Comparison of ENCODE assay signal across 8 mouse cellular contexts in genomic region chr11:18877626-18878011, GRCm38 (mm10).
DNase-seq lines count a peak whose midpoint lies in the region; ATAC-seq lines count a peak whose summit lies in the region.

No protein-coding gene starts in this region.

- peaks cover 31% of the 10 kb centered on the region for H3K4me1 ChIP-seq in forebrain, embryonic 16.5 days (replicated peaks; ENCODE audit: control insufficient read depth, insufficient read depth, low read length)
- H3K4me1 ChIP-seq in hindbrain, embryonic 10.5 days (replicated peaks): peaks cover 87% of the 10 kb centered on the region
- peaks cover 8% of the 10 kb centered on the region; the same call in 1 of the 2 replicates for H3K4me1 ChIP-seq in limb, embryonic 11.5 days (ENCODE audit: control insufficient read depth, insufficient read depth, low read length)
- peaks cover 78% of the 10 kb centered on the region for H3K4me1 ChIP-seq in midbrain, embryonic 10.5 days
- H3K4me1 ChIP-seq in stomach, embryonic 16.5 days (ENCODE audit: control insufficient read depth, insufficient read depth, low read length): peaks cover 12% of the 10 kb centered on the region; the same call in 1 of the 2 replicates

- no peaks in the 10 kb centered on the region for H3K36me3 ChIP-seq in forebrain, embryonic 16.5 days (ENCODE audit: control insufficient read depth, insufficient read depth)
- peaks cover 13% of the 10 kb centered on the region for H3K36me3 ChIP-seq in hindbrain, embryonic 10.5 days
- no peaks in the 10 kb centered on the region for H3K36me3 ChIP-seq in limb, embryonic 11.5 days (ENCODE audit: control insufficient read depth, insufficient read depth, low read length)
- peaks cover 4% of the 10 kb centered on the region; the same call in 1 of the 2 replicates for H3K36me3 ChIP-seq in midbrain, embryonic 10.5 days
- H3K36me3 ChIP-seq in stomach, embryonic 16.5 days (ENCODE audit: control insufficient read depth, insufficient read depth, low read length): 0 out of 2 replicates have a peak, but pooled peaks cover 4% of the 10 kb centered on the region

- 0% methylated on average over 24 of the region's 27 CpGs for WGBS in forebrain, embryonic 16.5 days
- WGBS in hindbrain, embryonic 10.5 days: 0% methylated on average over 24 of the region's 27 CpGs
- WGBS in limb, embryonic 11.5 days: 0% methylated on average over 23 of the region's 27 CpGs
- 0% methylated on average over 23 of the region's 27 CpGs for WGBS in midbrain, embryonic 10.5 days
- under 1% methylated on average over 25 of the region's 27 CpGs for WGBS in stomach, embryonic 16.5 days

- H3K9ac ChIP-seq in forebrain, embryonic 16.5 days (replicated peaks; ENCODE audit: low read depth, low read length): peak overlapping the region; percentile 54
- H3K9ac ChIP-seq in limb, embryonic 11.5 days (ENCODE audit: low read length): peak overlapping the region; percentile 49; the same call in 1 of the 2 replicates
- H3K9ac ChIP-seq in stomach, embryonic 16.5 days (ENCODE audit: low read length): peak overlapping the region; percentile 84

- peak overlapping the region; percentile 77 for H3K4me2 ChIP-seq in forebrain, embryonic 16.5 days (ENCODE audit: low read length)
- H3K4me2 ChIP-seq in limb, embryonic 11.5 days (ENCODE audit: low read depth, severe bottlenecking): peak overlapping the region; percentile 66
- peak overlapping the region; percentile 87 for H3K4me2 ChIP-seq in stomach, embryonic 16.5 days (ENCODE audit: low read depth, low read length)

- peak overlapping the region; percentile 54 for H3K4me3 ChIP-seq in forebrain, embryonic 16.5 days (replicated peaks; ENCODE audit: low read length)
- peak overlapping the region; percentile 60 for H3K4me3 ChIP-seq in hindbrain, embryonic 10.5 days
- H3K4me3 ChIP-seq in limb, embryonic 11.5 days (ENCODE audit: low read depth, low read length): peak overlapping the region; percentile 32
- H3K4me3 ChIP-seq in midbrain, embryonic 10.5 days: peak overlapping the region; percentile 59
- peak overlapping the region; percentile 58 for H3K4me3 ChIP-seq in stomach, embryonic 16.5 days (replicated peaks; ENCODE audit: low read length)

- H3K27ac ChIP-seq in forebrain, embryonic 16.5 days (ENCODE audit: low read length): peak overlapping the region; percentile 78
- H3K27ac ChIP-seq in hindbrain, embryonic 10.5 days: peak overlapping the region; percentile 90
- H3K27ac ChIP-seq in limb, embryonic 11.5 days (replicated peaks; ENCODE audit: low read depth, low read length): peak overlapping the region; percentile 58
- H3K27ac ChIP-seq in midbrain, embryonic 10.5 days (replicated peaks): peak overlapping the region; percentile 87
- H3K27ac ChIP-seq in stomach, embryonic 16.5 days (ENCODE audit: low read length): peak overlapping the region; percentile 97

- DNase-seq in layer of hippocampus, adult 11-12 months (ENCODE audit: low spot score): peak; percentile 27
- DNase-seq in layer of hippocampus, adult 9-11 months: no peak
- DNase-seq in cerebellum, adult 11-12 months: peak; percentile 82
- DNase-seq in hindbrain, embryonic 10.5 days (ENCODE audit: low spot score): peak; percentile 90
- peak; percentile 86 for DNase-seq in limb, embryonic 11.5 days (ENCODE audit: low spot score)
- peak; percentile 88 for DNase-seq in midbrain, embryonic 10.5 days (ENCODE audit: low spot score)

- H3K27me3 ChIP-seq in forebrain, embryonic 16.5 days (replicated peaks; ENCODE audit: control insufficient read depth, insufficient read depth, low read length): peaks cover 12% of the 10 kb centered on the region
- peaks cover 34% of the 10 kb centered on the region for H3K27me3 ChIP-seq in hindbrain, embryonic 10.5 days (ENCODE audit: insufficient read depth, poor library complexity, severe bottlenecking)
- peaks cover 32% of the 10 kb centered on the region for H3K27me3 ChIP-seq in limb, embryonic 11.5 days (ENCODE audit: control insufficient read depth, insufficient read depth, low read length)
- H3K27me3 ChIP-seq in midbrain, embryonic 10.5 days (ENCODE audit: low read depth, poor library complexity, severe bottlenecking): peaks cover 58% of the 10 kb centered on the region
- H3K27me3 ChIP-seq in stomach, embryonic 16.5 days (ENCODE audit: control insufficient read depth, insufficient read depth, low read length): no peaks in the 10 kb centered on the region

- H3K9me3 ChIP-seq in forebrain, embryonic 16.5 days (ENCODE audit: control insufficient read depth, low read length): no peaks in the 10 kb centered on the region
- H3K9me3 ChIP-seq in hindbrain, embryonic 10.5 days: no peaks in the 10 kb centered on the region
- no peaks in the 10 kb centered on the region for H3K9me3 ChIP-seq in limb, embryonic 11.5 days (ENCODE audit: control insufficient read depth, low read length)
- no peaks in the 10 kb centered on the region for H3K9me3 ChIP-seq in midbrain, embryonic 10.5 days (replicated peaks)
- no peaks in the 10 kb centered on the region for H3K9me3 ChIP-seq in stomach, embryonic 16.5 days (replicated peaks; ENCODE audit: control insufficient read depth, low read length)

- peak; percentile 75 for ATAC-seq in forebrain, embryonic 16.5 days
- peak; percentile 83 for ATAC-seq in limb, embryonic 11.5 days (ENCODE audit: insufficient number of reproducible peaks, low FRiP score, low TSS enrichment, low read depth)
- ATAC-seq in stomach, embryonic 16.5 days (ENCODE audit: insufficient read depth, low FRiP score): peak; percentile 88
